Mouse (Mus musculus) ovary, adult 2 months (tissue): ENCODE data around the gene Apbb1ip. TPM values are rescaled to one million over a fixed set of nuclear protein-coding genes. Genes with fewer than 3 reads are reported as not detected.

Experiments
- polyA plus RNA-seq: library from polyadenylated mRNA; depleted of rRNA; stranded (reverse); fragments of >200 nt; gene quantifications from 2 replicates; pipeline ENCODE4 v1.2.3, GENCODE M21; 2012; rRNA removed

Gene Apbb1ip
- 1.3 and 1.5 TPM in 2 replicates for polyA plus RNA-seq

DNA sequence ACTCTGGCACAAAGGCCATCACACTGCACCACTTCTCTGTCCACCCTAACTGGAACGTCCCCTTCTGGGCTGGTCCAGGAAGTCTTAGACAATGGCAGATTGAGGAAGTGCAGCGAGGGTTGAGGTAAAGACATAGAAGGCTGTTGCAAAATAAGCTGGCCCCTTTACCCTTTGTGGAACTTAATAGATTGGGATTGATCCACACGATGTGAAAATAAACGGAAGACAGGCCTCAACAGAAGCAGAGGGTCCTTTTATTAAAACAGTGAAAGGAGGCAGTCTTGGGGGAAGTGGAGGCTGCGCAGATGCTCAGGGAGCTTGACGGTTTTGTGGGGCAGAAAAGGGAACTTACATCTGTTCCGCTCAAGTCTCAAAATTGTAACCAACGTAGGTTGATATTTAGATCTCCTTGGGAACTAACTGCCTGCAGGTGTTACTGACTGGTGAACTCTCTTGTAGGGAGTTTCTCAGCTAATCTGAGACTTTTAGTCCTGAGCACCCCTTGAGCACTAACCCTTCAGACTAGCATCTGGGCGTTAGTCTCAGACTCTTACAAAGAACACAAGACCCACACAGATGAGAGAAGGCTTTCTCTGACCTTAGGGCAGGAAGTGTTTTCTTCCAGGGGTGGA, at the start of gene Apbb1ip:
Apbb1ip (plus strand) TSS at position 546 of the 632 bp plus-strand sequence.

DNA sequence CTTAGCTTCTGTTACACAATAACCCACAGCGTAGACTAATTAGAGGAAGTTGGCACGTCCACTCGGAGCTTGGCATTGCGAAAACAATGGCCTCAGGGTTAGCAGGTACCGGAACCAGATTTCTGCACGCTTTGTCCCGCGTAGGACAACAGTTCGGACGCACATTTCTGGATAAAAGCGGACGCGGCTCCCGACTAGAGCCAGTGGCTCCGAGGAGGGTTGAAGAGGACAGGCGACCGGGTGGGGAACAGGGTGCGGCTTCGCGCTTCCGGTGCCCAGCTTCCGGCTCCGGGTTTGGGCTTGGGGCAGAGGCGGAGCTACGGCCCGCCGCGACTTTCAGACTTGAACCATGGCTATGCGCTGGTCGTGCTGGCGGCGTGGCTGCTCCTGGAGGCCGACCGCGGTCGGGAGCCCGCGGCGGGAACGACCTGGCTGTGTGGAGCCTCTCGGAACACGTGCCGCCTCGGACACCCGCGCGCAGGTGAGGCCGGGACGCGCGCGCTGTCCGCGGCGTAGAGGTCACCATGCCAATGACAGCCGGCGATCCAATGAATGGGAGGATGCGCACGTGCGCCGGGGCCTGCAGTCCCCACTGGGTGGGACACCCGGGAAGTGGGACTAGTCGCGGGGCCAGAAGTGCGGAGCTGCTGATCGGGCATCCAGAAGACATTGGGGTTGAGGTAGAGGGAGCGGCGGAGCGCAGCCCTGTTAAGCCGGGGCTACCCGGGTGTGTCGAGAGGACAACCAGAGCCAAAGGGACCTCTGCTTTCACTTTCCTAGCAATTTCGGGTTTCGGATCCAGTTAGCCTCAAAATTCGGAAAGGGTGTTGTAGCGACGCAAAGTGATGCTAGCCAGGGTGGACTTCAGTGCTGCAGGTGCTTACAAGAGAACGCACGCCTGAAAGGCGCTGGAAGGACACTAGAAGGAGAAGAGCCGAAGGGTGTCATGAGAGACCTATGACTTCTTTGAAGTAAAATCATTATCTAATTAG, 121.7 kb downstream of the Apbb1ip start, which contains the start of gene Pdss1:
Pdss1 (plus strand) TSS at position 241 of the 992 bp plus-strand sequence.

Other genes with a start within 250 kb of the Apbb1ip start
- 0.02 and 0.10 TPM in 2 replicates for gene Gad2, start 151.9 kb upstream of the Apbb1ip start, polyA plus RNA-seq
- gene Pdss1, start 121.4 kb downstream of the Apbb1ip start, polyA plus RNA-seq = 3.3 and 3.8 TPM in 2 replicates